Mouse (Mus musculus): Measurements from ENCODE around the gene Cipc. TPM values are rescaled to one million over a fixed set of nuclear protein-coding genes. Genes with fewer than 3 reads are reported as not detected.

Cipc gene
- 10 to 100 TPM; 37.1 to 40.8 TPM for total RNA-seq (2021)
- long read RNA-seq, experiment 1, full-length matches to known transcripts: 16 of 20 reads
- long read RNA-seq, experiment 1, partial matches to known transcripts: 2 of 20 reads
- long read RNA-seq, experiment 1, other reads (novel, unspliced or antisense): 2 of 20 reads
- long read RNA-seq, experiment 2, full-length matches to known transcripts: 6 of 7 reads
- long read RNA-seq, experiment 2, partial matches to known transcripts: 1 of 7 reads
- long read RNA-seq, experiment 2, other reads (novel, unspliced or antisense): 0 of 7 reads

GRCm38 (mm10) chr12:86946862-86947574 is at the start of gene Cipc:
Gene Cipc (plus strand): TSS chr12:86947043.
- peak; percentile 97 to 100 for DNase-seq

- no peak for DNase-seq
These were observed 49.0 kb upstream of the Cipc start for GRCm38 (mm10) chr12:86897769-86898273.

- DNase-seq: no peak
These were observed 48.4 kb upstream of the Cipc start for GRCm38 (mm10) chr12:86898448-86898847.

- DNase-seq: peak; percentile 76 to 88
These were observed 47.2 kb upstream of the Cipc start for GRCm38 (mm10) chr12:86899461-86900179.

GRCm38 (mm10) chr12:86903828-86904806 is 42.7 kb upstream of the Cipc start:
- peak in 1 of 2 experiments; percentile 30 for DNase-seq

GRCm38 (mm10) chr12:86905203-86905602 is 41.6 kb upstream of the Cipc start:
- DNase-seq: peak; percentile 70 to 81

GRCm38 (mm10) chr12:86905876-86906275 is 41.0 kb upstream of the Cipc start:
- no peak for DNase-seq

- peak; percentile 91 to 96 for DNase-seq
These were observed 40.4 kb upstream of the Cipc start for GRCm38 (mm10) chr12:86906395-86906794.

GRCm38 (mm10) chr12:86911482-86911931 is 35.3 kb upstream of the Cipc start:
- DNase-seq: no peak

GRCm38 (mm10) chr12:86912335-86913093 is 34.3 kb upstream of the Cipc start:
- DNase-seq: peak in 1 of 2 experiments; percentile 13

GRCm38 (mm10) chr12:86914351-86914750 is 32.5 kb upstream of the Cipc start:
- peak in 1 of 2 experiments; percentile 12 for DNase-seq

- peak in 1 of 2 experiments; percentile 33 for DNase-seq
These were observed 32.1 kb upstream of the Cipc start for GRCm38 (mm10) chr12:86914756-86915155.

GRCm38 (mm10) chr12:86915617-86916016 is 31.2 kb upstream of the Cipc start:
- DNase-seq: no peak

- DNase-seq: no peak
These were observed 29.9 kb upstream of the Cipc start for GRCm38 (mm10) chr12:86916796-86917573.

- peak; percentile 69 to 70 for DNase-seq
These were observed 28.4 kb upstream of the Cipc start for GRCm38 (mm10) chr12:86918361-86918967.

GRCm38 (mm10) chr12:86918983-86919722 is 27.7 kb upstream of the Cipc start:
- DNase-seq: no peak

GRCm38 (mm10) chr12:86923837-86924236 is 23.0 kb upstream of the Cipc start:
- DNase-seq: peak; percentile 89 to 93

- DNase-seq: peak; percentile 60 to 67
These were observed 15.7 kb upstream of the Cipc start for GRCm38 (mm10) chr12:86930934-86931729.

Data from heart, adult 18-20 months (tissue).